Mouse (Mus musculus) midbrain, embryonic 14.5 days (tissue): ENCODE measurements at regions not wholly inside any gene's neighbourhood (a gene's known extent, or its start where the extent isn't known, plus 50 kb on each side); places are given as distances from the start of the nearest gene placed in this dataset.

Source experiments
- ATAC-seq: fragments of 200-750 bp; cut with Nextera tagmentation; 2 replicates; pipeline ENCODE4 v1.8.0; 2017; ENCODE audit warnings: moderate number of reproducible peaks, moderate library complexity; ENCODE audit not compliant: low FRiP score, low TSS enrichment
- DNase-seq: peaks from one replicate; pipeline ENCODE4 v3.0.0-alpha.2; 2015
- H3K27ac ChIP-seq: fragments of 300-500 bp; sonication (generic); replicated peaks from 2 replicates; pipeline ENCODE4 v1.5.1; 2014; ENCODE audit warnings: mild to moderate bottlenecking, low read depth, low read length, moderate library complexity
- H3K27me3 ChIP-seq: fragments of 300-500 bp; sonication (generic); 2 replicates; pipeline ENCODE4 v1.6.1; 2014; ENCODE audit warnings: low read length, control low read depth, mixed read lengths; ENCODE audit not compliant: control insufficient read depth, insufficient read depth
- H3K36me3 ChIP-seq: fragments of 300-500 bp; sonication (generic); 2 replicates; pipeline ENCODE4 v1.6.1; 2014; ENCODE audit warnings: low read length, control low read depth; ENCODE audit not compliant: control insufficient read depth, insufficient read depth
- H3K4me1 ChIP-seq: fragments of 300-500 bp; sonication (generic); 2 replicates; pipeline ENCODE4 v1.6.1; 2014; ENCODE audit warnings: mild to moderate bottlenecking, antibody characterized with exemption, low read length, control low read depth; ENCODE audit not compliant: control insufficient read depth, insufficient read depth
- H3K4me2 ChIP-seq: fragments of 300-500 bp; sonication (generic); 2 replicates; pipeline ENCODE4 v1.6.1; 2014; ENCODE audit warnings: mild to moderate bottlenecking, low read length, moderate library complexity
- H3K4me3 ChIP-seq: fragments of 300-500 bp; sonication (generic); replicated peaks from 2 replicates; pipeline ENCODE4 v1.5.1; 2014; ENCODE audit warnings: low read depth, low read length
- H3K9ac ChIP-seq: fragments of 300-500 bp; sonication (generic); replicated peaks from 2 replicates; pipeline ENCODE4 v1.6.1; 2014; ENCODE audit warnings: mild to moderate bottlenecking, low read length, moderate library complexity
- H3K9me3 ChIP-seq: fragments of 300-500 bp; sonication (generic); 2 replicates; pipeline ENCODE4 v1.6.1; 2016; ENCODE audit warnings: low read length, control low read depth, mixed read lengths; ENCODE audit not compliant: control insufficient read depth
- WGBS: fragments of 180-500 bp; shearing (Covaris S2); extraction: QIAGEN DNeasy Blood & Tissue Kit; methylation state at CpG from one replicate; pipeline ENCODE4 v1.1.7; 2014; 5-methylcytosine and 5-hydroxymethylcytosine counted together

DNA sequence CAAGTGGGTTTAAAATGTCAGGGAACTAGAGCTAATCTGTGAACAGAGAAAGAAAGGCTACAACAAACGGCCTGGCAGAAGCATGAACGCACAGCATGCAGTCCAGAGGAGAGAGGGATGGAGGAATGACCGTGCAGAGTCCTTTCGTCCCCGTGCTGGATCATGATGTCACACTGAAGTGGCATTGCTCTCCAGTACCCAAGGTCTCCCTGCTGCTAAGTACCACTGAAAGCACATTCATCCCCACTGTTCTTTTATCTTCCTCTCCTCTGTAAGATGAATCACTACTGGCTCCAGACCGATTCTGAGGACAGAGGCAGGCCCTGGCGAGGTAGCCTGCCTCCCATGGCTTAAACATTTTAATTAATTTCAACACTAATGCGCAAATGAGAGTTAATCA lies 89.7 kb downstream of the Gm12689 start:
- DNase-seq (peak; percentile 27), ATAC-seq (no peak)
- Histone ChIP-seq H3K9me3 (0 out of 2 replicates have a peak, but pooled peaks cover 3% of the 10 kb centered on the region), H3K27me3 (peaks cover 7% of the 10 kb centered on the region), H3K4me2 (no peak overlapping the region), H3K4me1 (0 out of 2 replicates have a peak, but pooled peaks cover 6% of the 10 kb centered on the region), H3K36me3 (no peaks in the 10 kb centered on the region), H3K4me3 (no peak overlapping the region), H3K27ac (no peak overlapping the region), H3K9ac (no peak overlapping the region)
- WGBS = 4% methylated on average over 8 of the region's 8 CpGs

DNA sequence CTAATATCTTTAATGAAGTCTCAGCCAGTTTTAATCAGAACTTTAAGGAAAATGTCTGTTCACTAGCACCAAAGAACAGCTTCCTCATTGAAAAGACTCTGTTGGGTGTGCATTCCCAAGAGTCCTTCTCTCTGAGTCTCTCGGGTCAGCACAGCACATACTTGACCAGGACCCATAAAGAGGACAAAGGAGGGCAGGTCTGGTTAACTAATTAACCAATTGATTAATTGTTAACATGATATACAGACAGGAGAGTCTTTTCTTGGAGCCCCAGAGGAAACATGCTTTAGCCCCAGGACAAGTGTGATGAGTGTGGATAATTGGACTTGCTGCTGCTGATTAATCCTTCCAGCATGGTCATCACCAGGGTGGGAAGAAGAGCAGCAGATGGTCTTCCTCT lies 93.7 kb downstream of the Gm12689 start:
- WGBS = 79% methylated on average over 1 of the region's 1 CpGs
- DNase-seq = no peak

DNA sequence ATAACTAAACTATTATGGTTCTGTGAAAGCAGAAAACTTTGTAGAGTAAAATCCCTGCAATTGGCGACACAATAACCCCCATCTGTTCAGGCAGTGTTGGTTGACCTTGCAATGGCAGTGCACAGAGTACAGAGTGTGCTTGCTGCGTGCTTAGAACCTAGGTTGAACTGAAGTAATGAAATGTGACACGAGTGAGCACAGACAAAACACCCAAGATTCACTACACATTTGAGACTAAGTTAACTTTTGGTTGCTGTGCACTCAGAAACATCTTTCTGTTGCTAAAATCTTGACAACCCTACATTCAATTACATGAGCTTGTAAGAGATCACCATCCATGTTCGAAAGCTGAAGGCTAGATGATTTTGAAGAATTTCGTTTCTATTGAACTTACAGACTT lies 97.3 kb downstream of the Gm12689 start:
- Histone ChIP-seq H3K36me3 (no peaks in the 10 kb centered on the region), H3K9me3 (0 out of 2 replicates have a peak, but pooled peaks cover 3% of the 10 kb centered on the region), H3K27me3 (no peaks in the 10 kb centered on the region), H3K27ac (no peak overlapping the region), H3K4me1 (no peaks in the 10 kb centered on the region), H3K4me3 (no peak overlapping the region), H3K9ac (no peak overlapping the region), H3K4me2 (no peak overlapping the region)
- DNase-seq = no peak
- no peak for ATAC-seq
- WGBS = 90% methylated on average over 5 of the region's 5 CpGs

More for the DNA sequence above, 93.7 kb downstream of the Gm12689 start:
- H3K4me1 ChIP-seq = 0 out of 2 replicates have a peak, but pooled peaks cover 6% of the 10 kb centered on the region
- no peak overlapping the region for H3K4me3 ChIP-seq
- no peak overlapping the region for H3K9ac ChIP-seq
- no peak overlapping the region for H3K4me2 ChIP-seq
- 0 out of 2 replicates have a peak, but pooled peaks cover 3% of the 10 kb centered on the region for H3K9me3 ChIP-seq
- H3K36me3 ChIP-seq = no peaks in the 10 kb centered on the region
- H3K27ac ChIP-seq = no peak overlapping the region
- H3K27me3 ChIP-seq = no peaks in the 10 kb centered on the region
- no peak for ATAC-seq

DNA sequence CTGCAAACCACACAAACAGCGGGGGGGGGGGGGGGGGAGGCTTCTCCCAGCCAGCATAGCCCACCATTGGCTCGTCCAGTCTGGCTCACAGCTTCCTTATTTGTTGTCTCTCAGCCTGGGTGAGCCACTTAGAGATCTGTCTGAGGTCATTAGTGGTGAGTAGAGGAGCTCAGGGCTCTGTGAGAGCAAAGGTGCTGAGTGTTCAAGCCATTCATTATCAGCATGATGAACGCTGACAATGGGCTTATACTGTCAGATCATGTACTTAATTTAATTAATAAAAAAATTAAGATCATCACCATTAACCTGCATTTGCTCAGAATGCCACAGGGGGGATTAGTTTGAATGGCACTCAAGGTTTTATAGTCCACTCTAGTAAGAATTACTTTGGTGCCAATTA lies 98.5 kb downstream of the Gm12689 start:
- H3K9ac ChIP-seq = no peak overlapping the region
- H3K4me2 ChIP-seq = no peak overlapping the region
- no peak overlapping the region for H3K4me3 ChIP-seq
- ATAC-seq = no peak
- no peaks in the 10 kb centered on the region for H3K36me3 ChIP-seq
- DNase-seq = no peak
- no peaks in the 10 kb centered on the region for H3K9me3 ChIP-seq
- H3K4me1 ChIP-seq = no peaks in the 10 kb centered on the region
- WGBS = 78% methylated on average over 3 of the region's 3 CpGs
- no peak overlapping the region for H3K27ac ChIP-seq
- no peaks in the 10 kb centered on the region for H3K27me3 ChIP-seq

DNA sequence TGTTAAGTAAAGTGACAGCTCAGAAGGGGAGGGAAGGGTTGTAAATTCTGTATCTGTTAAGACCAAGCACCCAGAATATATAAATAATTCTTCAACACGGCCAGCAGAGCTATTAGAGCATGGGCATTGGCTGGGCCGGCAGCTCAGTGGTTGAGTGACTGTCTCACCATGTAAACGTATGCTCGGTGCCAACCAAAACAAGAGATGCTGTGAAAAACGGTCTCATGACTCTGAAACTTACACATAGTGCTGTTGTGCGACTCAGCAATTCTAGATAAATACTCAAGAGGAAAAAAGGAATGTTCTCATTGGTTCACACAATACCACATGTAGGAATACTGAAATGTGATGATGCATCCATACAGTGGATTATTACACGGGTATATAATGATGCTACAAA lies 111.8 kb downstream of the Gm12689 start:
- WGBS = 89% methylated on average over 7 of the region's 7 CpGs
- Histone ChIP-seq H3K4me1 (no peaks in the 10 kb centered on the region), H3K4me2 (no peak overlapping the region), H3K9me3 (no peaks in the 10 kb centered on the region), H3K27ac (no peak overlapping the region), H3K4me3 (no peak overlapping the region), H3K36me3 (no peaks in the 10 kb centered on the region), H3K27me3 (no peaks in the 10 kb centered on the region), H3K9ac (no peak overlapping the region)
- DNase-seq (no peak), ATAC-seq (no peak)

DNA sequence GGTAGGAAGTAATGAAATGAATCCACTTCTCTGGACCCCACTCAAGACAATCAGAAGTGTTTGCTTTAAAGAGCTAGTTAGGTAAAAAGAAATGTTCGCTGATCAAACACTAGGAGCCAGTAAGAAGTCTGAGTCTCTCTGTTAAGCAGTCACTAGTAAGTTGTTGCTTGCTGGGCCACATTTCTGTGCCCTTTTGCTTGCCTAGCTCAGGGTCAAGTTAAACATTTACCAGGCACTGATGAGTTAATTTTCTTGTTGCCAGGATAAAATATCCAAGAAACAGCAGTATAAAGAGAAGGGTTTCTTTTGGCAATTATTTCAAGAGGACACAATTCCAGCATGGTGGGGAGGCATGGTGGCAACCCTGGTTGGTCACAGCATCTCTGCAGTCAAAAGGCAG lies 127.7 kb downstream of the Gm12689 start:
- Histone ChIP-seq H3K27ac (no peak overlapping the region), H3K27me3 (no peaks in the 10 kb centered on the region), H3K4me2 (no peak overlapping the region), H3K4me1 (no peaks in the 10 kb centered on the region), H3K9me3 (no peaks in the 10 kb centered on the region), H3K9ac (no peak overlapping the region), H3K4me3 (no peak overlapping the region), H3K36me3 (no peaks in the 10 kb centered on the region)
- DNase-seq (no peak), ATAC-seq (no peak)
- WGBS = 85% methylated on average over 1 of the region's 1 CpGs

DNA sequence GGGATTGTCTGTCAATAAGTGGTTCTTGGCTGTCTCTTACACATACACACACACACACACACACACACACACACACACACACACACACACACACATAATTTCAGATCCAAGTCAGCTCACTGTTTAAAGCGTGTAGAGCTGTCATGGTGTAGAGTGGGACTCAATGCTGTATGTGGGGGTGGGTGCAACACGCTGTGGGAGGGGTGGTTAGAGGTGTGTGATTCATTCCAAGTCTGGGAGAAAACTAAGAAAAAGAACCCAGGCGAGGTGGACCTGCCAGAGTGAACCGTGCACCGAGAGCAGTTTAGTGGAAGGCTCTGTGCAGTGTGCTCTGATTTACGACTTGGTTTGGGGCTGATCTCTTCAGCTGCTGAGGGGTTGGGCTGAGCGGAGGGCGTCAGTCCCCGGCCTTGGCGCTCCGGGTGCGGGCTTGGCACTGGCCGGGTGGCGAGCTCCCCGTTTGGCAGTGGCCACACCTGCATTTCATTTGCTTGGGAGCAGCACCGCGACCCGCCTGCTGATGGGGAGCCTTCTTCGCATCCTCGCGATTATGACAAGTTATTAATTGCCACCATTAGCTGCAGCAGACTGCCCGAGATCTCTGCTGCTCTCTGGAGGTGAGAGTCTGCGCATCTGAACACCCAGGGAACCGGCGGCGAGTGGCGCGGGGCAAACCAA lies 149.5 kb downstream of the Gm12689 start:
- DNase-seq = peak; percentile 60
- no peaks in the 10 kb centered on the region for H3K4me1 ChIP-seq
- peak; percentile 27; the same call in 1 of the 2 replicates for ATAC-seq
- H3K9ac ChIP-seq = no peak overlapping the region; the same call in 1 of the 2 replicates
- 45% methylated on average over 28 of the region's 28 CpGs for WGBS
- no peaks in the 10 kb centered on the region for H3K27me3 ChIP-seq
- no peaks in the 10 kb centered on the region for H3K36me3 ChIP-seq
- peak overlapping the region; percentile 50 for H3K4me2 ChIP-seq
- no peaks in the 10 kb centered on the region for H3K9me3 ChIP-seq
- peak overlapping the region; percentile 25 for H3K4me3 ChIP-seq
- peak overlapping the region; percentile 13; the same call in 1 of the 2 replicates for H3K27ac ChIP-seq

DNA sequence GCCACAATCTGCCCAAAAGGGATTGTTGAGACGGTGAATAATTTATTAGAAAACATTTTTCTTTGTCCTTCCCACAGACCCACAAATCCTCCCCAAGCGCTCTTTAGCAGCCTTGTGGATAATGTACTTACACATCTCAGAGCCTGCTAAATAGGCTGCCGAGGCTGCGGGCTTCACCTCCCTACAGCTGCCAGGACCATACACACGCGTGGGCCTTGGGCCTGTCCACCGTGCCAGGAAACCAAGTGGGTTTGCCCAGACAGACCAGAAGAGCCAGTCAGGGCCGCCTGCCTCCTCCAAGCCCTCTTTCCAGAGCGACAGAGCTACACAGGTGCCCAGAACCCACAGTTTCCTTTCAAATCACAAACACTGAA lies 150.0 kb downstream of the Gm12689 start:
- H3K4me3 ChIP-seq = peak overlapping the region; percentile 25
- no peaks in the 10 kb centered on the region for H3K36me3 ChIP-seq
- no peak for DNase-seq
- H3K27me3 ChIP-seq = no peaks in the 10 kb centered on the region
- H3K9me3 ChIP-seq = no peaks in the 10 kb centered on the region
- H3K9ac ChIP-seq = no peak overlapping the region; the same call in 1 of the 2 replicates
- H3K4me1 ChIP-seq = no peaks in the 10 kb centered on the region
- WGBS = 59% methylated on average over 9 of the region's 9 CpGs
- H3K4me2 ChIP-seq = peak overlapping the region; percentile 50
- no peak overlapping the region for H3K27ac ChIP-seq
- ATAC-seq = no peak; the same call in 1 of the 2 replicates

DNA sequence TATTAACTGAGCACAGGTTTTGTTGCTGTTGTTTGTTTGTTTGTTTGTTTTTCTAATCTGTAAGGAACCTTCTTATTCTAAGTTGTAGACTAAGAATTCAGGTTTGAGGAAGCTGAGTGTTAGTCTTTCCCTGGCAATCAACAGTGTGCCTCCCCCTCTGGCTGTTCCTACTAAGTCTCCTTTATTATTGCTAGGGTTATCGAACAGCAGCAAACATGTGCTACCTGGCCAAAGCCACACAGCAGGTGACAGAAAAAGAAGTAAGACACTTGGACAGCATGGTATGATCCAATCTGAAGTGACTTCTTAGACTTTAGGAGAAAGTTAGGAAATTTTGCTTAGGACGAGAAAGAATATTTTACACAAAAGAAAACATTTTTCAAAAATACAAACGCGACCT lies 163.3 kb downstream of the Gm12689 start:
- peaks cover 6% of the 10 kb centered on the region; the same call in 1 of the 2 replicates for H3K27me3 ChIP-seq
- H3K4me2 ChIP-seq = peak overlapping the region; percentile 46
- no peak overlapping the region for H3K9ac ChIP-seq
- H3K27ac ChIP-seq = no peak overlapping the region
- no peak for ATAC-seq
- WGBS = 50% methylated on average over 4 of the region's 4 CpGs
- no peaks in the 10 kb centered on the region for H3K36me3 ChIP-seq
- no peaks in the 10 kb centered on the region for H3K9me3 ChIP-seq
- peaks cover 3% of the 10 kb centered on the region; the same call in 1 of the 2 replicates for H3K4me1 ChIP-seq
- DNase-seq = peak; percentile 25
- no peak overlapping the region for H3K4me3 ChIP-seq
